8 mouse cellular contexts compared by ENCODE assay signal in genomic region chr9:60521806-60522264, GRCm38 (mm10). TPM values are rescaled to one million over a fixed set of nuclear protein-coding genes. Genes with fewer than 3 reads are reported as not detected.
DNase-seq lines count a peak whose midpoint lies in the region; ATAC-seq and TF ChIP-seq lines count a peak whose summit lies in the region.

Thsd4 (minus strand) TSS chr9:60522046.

- H3K9ac ChIP-seq in forebrain, embryonic 12.5 days = peak within 1 kb of the TSS; percentile 67

- no peaks in the 10 kb centered on the region for H3K36me3 ChIP-seq in forebrain, embryonic 12.5 days (replicated peaks)

- peaks cover 57% of the 10 kb centered on the region for H3K4me1 ChIP-seq in forebrain, embryonic 12.5 days

- TF ChIP-seq CTCF in brain, embryonic 14.5 days (IDR thresholded peaks at IDR 0.05; ENCODE audit: borderline replicate concordance, extremely low read depth, insufficient read depth, insufficient read length) = peak; percentile 77

- peaks cover 64% of the 10 kb centered on the region for H3K27me3 ChIP-seq in forebrain, embryonic 12.5 days

- H3K4me2 ChIP-seq in forebrain, embryonic 12.5 days = peak within 1 kb of the TSS; percentile 82

- H3K9me3 ChIP-seq in forebrain, embryonic 12.5 days = no peaks in the 10 kb centered on the region

- no peak within 1 kb of the TSS for H3K27ac ChIP-seq in forebrain, embryonic 12.5 days

- ATAC-seq in forebrain, embryonic 12.5 days (ENCODE audit: low FRiP score) = peak; percentile 63

- WGBS in forebrain, embryonic 12.5 days = under 1% methylated on average over 38 of the region's 51 CpGs

- no peak for TF ChIP-seq POLR2A in brain, embryonic 14.5 days (IDR thresholded peaks at IDR 0.05; ENCODE audit: borderline replicate concordance, extremely low read depth, insufficient read depth, insufficient read length, poor library complexity, severe bottlenecking)

- DNase-seq in Muller cell, postnatal 12 days (ENCODE audit: inconsistent ontology term) = peak; percentile 67
- DNase-seq in brain, embryonic 14.5 days (ENCODE audit: low read depth) = peak; percentile 62
- peak; percentile 84 for DNase-seq in heart, postnatal 4 days
- DNase-seq in layer of hippocampus, postnatal 10 days (ENCODE audit: low spot score in 2 of 2) = peak; percentile 38 to 52
- peak; percentile 49 for DNase-seq in lung, postnatal 25 days (ENCODE audit: low spot score)
- peak; percentile 58 for DNase-seq in retina, postnatal 7 days (ENCODE audit: low read depth, low spot score)
- DNase-seq in T-cell, adult 2 months (ENCODE audit: low spot score) = no peak

- peak within 1 kb of the TSS; percentile 61 for H3K4me3 ChIP-seq in forebrain, embryonic 12.5 days (replicated peaks)

RNA-seq across cellular contexts. Expression of gene Thsd4, which starts in this region (rescaled TPM):
- 5.3 and 7.9 TPM in 2 replicates for polyA plus RNA-seq in brain, embryonic 14.5 days (2012; rRNA removed)
- 9.4 and 11.2 TPM in 2 replicates for polyA plus RNA-seq in forebrain, embryonic 12.5 days (2016; fragmentation: Nextera tagmentation; extraction: Ambion mirVana)
- total RNA-seq in heart, postnatal 4 days (2021) = 10 to 100 TPM; 21.7 to 24.1 TPM
- total RNA-seq in layer of hippocampus, postnatal 10 days (2021) = 10 to 100 TPM; 19.5 to 22.7 TPM
